Mouse (Mus musculus): ENCODE results near the gene Syn3.

Gene Syn3

GRCm38 (mm10) chr10:86369346-86369745 is 129.3 kb downstream of the Syn3 start:
- no peak for DNase-seq (ENCODE audit: low spot score in 2 of 2)

DNA sequence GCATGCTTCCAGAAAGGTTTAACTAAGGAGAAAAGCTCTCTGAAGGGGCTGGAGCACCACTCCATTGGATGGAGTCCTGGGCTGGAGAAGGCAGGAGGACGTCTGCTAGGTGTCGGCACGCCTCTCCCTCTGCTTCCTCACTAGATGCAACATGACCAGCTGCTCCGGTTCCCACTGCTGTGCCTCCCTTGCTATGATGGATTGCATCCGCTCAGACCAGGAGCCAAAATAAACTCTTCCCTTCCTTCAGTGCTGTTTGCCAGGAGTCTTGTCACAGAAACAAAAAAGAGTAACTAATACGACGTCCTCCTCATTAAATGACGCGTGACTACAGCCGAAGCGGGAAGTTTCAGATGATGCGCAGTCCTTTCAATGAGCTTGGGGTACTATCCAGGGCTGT is 129.9 kb downstream of the Syn3 start:
- no peak for DNase-seq (ENCODE audit: low spot score in 2 of 2)

GRCm38 (mm10) chr10:86367346-86367745 is 131.3 kb downstream of the Syn3 start:
- no peak for DNase-seq (ENCODE audit: low spot score in 2 of 2)

- DNase-seq (ENCODE audit: low spot score in 2 of 2), result no peak
These were observed 133.0 kb downstream of the Syn3 start for GRCm38 (mm10) chr10:86365632-86366092.

GRCm38 (mm10) chr10:86363669-86364309 is 134.9 kb downstream of the Syn3 start:
- DNase-seq (ENCODE audit: low spot score in 2 of 2), result no peak

- no peak for DNase-seq (ENCODE audit: low spot score in 2 of 2)
These were observed 139.0 kb downstream of the Syn3 start for GRCm38 (mm10) chr10:86359699-86360098.

DNA sequence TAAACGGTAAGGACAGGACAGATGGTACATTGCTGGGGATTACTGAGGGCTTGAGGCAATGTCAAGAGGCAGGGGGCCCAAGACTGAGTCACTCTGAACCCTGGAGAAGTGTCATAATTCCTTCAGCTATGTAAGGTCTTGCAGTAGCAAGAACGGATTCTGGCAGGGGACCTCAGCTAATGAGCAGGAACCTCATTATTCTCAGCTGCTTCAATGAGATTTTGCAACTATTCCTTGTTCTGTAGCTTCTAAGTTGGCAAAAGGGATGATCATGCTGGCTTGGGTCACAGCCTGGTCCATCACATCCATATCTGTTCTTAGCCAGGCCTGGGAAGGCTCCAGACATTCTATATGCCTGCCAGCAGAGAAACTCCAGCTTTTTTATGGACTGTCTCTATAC is 139.5 kb downstream of the Syn3 start:
- no peak for DNase-seq (ENCODE audit: low spot score in 2 of 2)

DNA sequence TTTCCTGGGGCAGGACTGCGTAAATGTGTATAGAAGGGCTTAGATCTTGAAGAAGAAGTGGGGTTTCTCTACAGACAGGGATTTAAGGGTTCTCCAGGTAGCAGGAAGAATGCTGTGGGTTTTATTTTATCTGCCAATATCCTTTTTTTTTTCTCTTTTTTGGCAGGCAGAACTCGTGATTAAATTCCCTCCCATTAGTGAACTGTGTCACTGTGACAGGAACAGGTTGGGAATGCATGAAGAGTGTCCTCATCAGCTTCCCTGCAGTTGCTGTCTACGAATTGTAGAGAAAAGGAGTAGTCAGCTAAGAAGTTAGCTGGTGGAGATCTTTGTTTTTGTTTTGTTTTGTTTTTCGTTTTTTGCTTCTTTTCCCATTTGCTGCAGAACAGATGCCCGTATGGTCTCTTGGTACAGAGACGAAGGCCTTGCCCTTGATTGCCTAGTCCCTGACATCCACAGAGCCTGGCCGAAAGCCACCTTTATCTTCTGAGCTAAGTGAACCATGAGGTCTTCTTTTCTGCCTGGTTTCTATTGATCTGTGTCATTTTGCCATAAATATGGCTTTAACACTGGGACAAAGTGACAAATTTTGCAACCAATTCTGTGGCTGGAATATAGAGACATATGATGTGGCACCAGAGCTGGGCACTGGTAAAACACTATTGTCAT is 140.3 kb downstream of the Syn3 start:
- DNase-seq (ENCODE audit: low spot score in 2 of 2), result no peak

DNA sequence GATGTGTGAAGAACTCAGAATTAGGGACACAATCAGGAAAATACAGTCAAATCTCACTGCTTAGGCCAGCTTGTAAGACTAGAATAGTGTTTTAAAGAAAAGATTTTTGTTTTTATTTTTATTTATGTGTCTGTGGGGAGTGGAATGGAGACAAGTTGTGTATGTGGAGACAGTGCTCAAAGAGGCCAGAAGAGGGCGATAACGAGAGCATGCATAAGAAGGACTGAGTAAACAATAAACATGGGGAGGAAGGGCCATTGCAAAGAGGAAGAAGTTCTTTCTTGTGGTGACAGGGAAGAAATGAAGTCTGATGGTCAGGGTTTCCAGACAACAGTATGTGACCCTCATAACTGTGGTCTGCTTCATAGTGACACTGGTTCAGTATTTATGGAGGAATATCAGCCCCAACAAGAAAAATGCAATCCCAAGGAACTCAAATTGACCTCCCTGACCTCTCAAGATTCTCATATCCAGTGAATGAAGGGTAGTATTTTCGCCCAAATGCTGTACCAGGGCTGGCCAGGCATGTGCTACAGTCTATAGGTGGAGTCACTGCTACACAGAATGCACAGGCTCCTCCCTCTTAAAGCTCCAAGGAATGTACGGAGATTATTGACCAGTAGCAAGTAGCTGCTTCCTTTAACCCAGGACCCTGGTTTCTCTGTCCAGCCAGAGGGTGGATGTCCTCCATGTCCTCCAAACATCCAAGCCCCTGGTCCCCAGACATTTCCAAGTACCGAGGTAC is 141.7 kb downstream of the Syn3 start:
- DNase-seq (ENCODE audit: low spot score in 2 of 2), result peak in 1 of 2 experiments; percentile 20

- no peak for DNase-seq (ENCODE audit: low spot score in 2 of 2)
These were observed 146.2 kb downstream of the Syn3 start for GRCm38 (mm10) chr10:86352521-86352920.

GRCm38 (mm10) chr10:86351287-86351686 is 147.4 kb downstream of the Syn3 start:
- DNase-seq (ENCODE audit: low spot score in 2 of 2), result no peak

GRCm38 (mm10) chr10:86346235-86346840 is 152.4 kb downstream of the Syn3 start:
- no peak for DNase-seq (ENCODE audit: low spot score in 2 of 2)

DNA sequence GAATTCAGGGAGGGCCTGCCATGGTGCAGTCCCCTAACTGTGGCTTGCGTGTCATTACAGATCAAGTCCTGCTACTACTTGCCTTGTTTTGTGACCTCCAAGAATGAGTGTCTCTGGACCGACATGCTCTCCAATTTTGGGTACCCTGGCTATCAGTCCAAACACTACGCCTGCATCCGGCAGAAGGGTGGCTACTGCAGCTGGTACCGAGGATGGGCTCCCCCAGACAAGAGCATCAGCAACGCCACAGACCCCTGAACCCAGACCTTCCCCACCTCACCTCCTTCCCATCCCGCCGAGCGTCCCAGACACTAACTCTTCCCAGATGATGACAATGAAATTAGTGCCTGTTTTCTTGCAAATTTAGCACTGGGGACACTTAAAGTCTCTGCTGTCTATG is 153.1 kb downstream of the Syn3 start:
- no peak for DNase-seq (ENCODE audit: low spot score in 2 of 2)

DNA sequence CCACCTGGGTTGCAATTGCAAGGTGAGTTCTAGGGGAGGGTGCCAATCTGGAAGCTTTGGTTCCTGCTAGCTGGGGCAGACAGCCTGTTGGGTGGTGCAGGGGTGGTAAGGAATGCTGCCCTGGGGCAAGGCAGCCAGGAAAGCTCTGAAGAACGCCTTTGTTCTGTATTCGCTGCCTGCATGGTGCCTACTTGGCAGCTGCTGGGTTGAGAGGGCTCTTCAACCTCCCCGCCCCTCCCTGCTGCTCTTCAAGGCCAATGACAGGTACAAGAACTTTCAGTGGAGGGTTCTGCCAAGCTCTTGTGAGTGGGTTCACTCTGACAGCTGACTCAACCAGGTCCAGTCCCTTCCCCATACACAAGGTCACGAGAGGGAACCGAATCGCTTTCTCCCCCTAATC is 154.0 kb downstream of the Syn3 start:
- no peak for DNase-seq (ENCODE audit: low spot score in 2 of 2)

DNA sequence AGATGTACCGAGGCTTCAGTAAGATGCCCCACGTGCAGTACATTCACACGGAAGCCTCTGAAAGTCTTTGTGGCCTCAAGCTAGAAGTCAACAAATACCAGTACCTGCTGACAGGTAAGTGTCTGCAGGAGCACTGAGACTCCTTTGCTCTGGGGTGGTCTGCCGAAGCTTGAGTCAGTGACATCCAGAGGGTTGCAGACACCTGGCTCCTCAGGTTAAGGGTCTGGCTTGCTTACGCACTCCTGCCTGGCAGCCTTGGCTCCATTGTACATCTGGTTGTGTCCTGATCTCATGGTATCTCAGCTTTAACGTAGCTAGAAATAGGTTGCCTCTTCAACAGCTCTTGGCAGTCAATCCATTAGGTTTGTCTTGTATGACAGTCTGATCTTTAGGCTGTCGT is 154.8 kb downstream of the Syn3 start:
- no peak for DNase-seq (ENCODE audit: low spot score in 2 of 2)

DNA sequence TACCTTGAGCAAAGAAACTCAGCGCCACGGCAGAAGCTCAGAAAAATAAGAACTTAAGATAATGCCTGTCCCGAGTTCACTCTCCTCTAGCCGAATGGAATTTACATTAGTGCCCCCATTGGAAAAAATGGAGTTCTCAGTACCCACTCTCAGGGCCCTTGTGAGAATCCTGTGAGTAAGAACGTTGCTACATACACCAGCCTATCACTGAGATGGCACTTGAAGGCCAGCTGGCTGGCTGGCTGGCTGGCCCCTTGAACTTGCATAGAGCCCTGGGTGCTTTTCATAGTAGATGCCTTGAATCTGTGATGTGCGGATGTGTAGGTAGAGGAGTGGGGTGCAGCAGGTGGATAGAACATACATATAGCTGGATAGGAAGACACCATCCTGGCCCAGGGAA is 155.3 kb downstream of the Syn3 start:
- no peak for DNase-seq (ENCODE audit: low spot score in 2 of 2)

DNA sequence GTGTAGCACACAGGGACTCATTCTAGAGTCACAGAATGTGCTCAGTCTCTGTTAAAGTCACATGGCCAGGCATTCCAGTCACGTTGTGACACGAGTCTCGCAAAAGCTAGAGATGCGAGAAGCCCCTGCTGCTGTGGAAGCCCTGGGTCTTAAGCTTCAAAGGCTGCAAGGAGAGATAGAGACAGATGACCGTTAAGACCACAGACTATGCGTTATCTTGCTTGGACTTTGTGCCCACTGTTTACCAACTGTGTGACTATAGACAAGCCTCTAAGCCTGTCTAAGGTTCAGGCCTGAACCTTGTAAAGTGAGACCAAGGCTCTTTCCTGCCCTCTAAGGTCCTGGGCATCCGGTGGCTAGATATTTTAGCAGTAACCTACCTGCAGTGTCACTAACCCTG is 156.0 kb downstream of the Syn3 start:
- DNase-seq (ENCODE audit: low spot score in 2 of 2), result no peak

GRCm38 (mm10) chr10:86342151-86342550 is 156.5 kb downstream of the Syn3 start:
- DNase-seq (ENCODE audit: low spot score in 2 of 2), result no peak

DNA sequence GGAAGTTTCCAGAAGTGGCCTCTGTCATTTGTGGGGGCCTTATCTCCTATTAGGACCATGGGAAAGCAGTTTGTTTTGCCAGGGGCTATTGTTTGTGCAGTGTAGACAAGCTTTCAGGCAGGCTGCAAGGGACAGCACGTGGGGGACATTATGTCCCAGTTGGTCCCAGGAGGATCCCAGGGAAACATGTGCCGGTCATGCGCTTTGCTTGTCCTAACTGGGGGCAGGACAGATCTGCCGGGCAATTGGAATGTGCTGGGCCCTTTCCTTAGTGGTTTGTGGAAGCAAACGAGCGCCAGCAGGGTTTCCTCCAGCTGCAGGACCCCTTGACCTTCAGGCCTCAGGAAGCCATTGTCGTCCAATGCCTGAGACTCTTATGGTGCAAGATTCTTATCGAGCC is 157.1 kb downstream of the Syn3 start:
- no peak for DNase-seq (ENCODE audit: low spot score in 2 of 2)

GRCm38 (mm10) chr10:86340991-86341527 is 157.6 kb downstream of the Syn3 start:
- no peak for DNase-seq (ENCODE audit: low spot score in 2 of 2)

- DNase-seq (ENCODE audit: low spot score in 2 of 2), result no peak
These were observed 158.3 kb downstream of the Syn3 start for GRCm38 (mm10) chr10:86340421-86340820.
